Mouse (Mus musculus) stomach, postnatal 0 days (tissue): ENCODE measurements around the gene Ccdc62. TPM values are rescaled to one million over a fixed set of nuclear protein-coding genes. Genes with fewer than 3 reads are reported as not detected.

Experiments
- ATAC-seq: fragments of 200-750 bp; cut with Nextera tagmentation; 2 replicates; pipeline ENCODE4 v1.8.0; 2017; ENCODE audit not compliant: low FRiP score, low TSS enrichment
- DNase-seq: peaks from one replicate; pipeline ENCODE4 v3.0.0-alpha.2; 2016; ENCODE audit warnings: low spot score
- H3K27ac ChIP-seq: fragments of 300-500 bp; sonication (generic); replicated peaks from 2 replicates; pipeline ENCODE4 v1.5.1; 2014; ENCODE audit warnings: mild to moderate bottlenecking, control low read depth
- H3K27me3 ChIP-seq: fragments of 300-500 bp; sonication (generic); 2 replicates; pipeline ENCODE4 v1.6.1; 2014; ENCODE audit warnings: low read length; ENCODE audit not compliant: control insufficient read depth, insufficient read depth
- H3K36me3 ChIP-seq: fragments of 300-500 bp; sonication (generic); 2 replicates; pipeline ENCODE4 v1.6.1; 2014; ENCODE audit warnings: low read length, mixed read lengths; ENCODE audit not compliant: control insufficient read depth, insufficient read depth
- H3K4me1 ChIP-seq: fragments of 300-500 bp; sonication (generic); replicated peaks from 2 replicates; pipeline ENCODE4 v1.6.1; 2014; ENCODE audit warnings: antibody characterized with exemption; ENCODE audit not compliant: control insufficient read depth, insufficient read depth
- H3K4me2 ChIP-seq: fragments of 300-500 bp; sonication (generic); replicated peaks from 2 replicates; pipeline ENCODE4 v1.6.1; 2014; ENCODE audit warnings: low read depth, mild to moderate bottlenecking, control low read depth, moderate library complexity
- H3K4me3 ChIP-seq: fragments of 300-500 bp; sonication (generic); 2 replicates; pipeline ENCODE4 v1.5.1; 2014; ENCODE audit warnings: low read depth, low read length, control low read depth
- H3K9ac ChIP-seq: fragments of 300-500 bp; sonication (generic); 2 replicates; pipeline ENCODE4 v1.6.1; 2014; ENCODE audit warnings: mild to moderate bottlenecking, low read length, control low read depth, mixed read lengths
- H3K9me3 ChIP-seq: fragments of 300-500 bp; sonication (generic); 2 replicates; pipeline ENCODE4 v1.6.1; 2016; ENCODE audit warnings: low read length; ENCODE audit not compliant: control insufficient read depth
- CTCF ChIP-seq: IDR thresholded peaks from 2 replicates; pipeline ENCODE4 v1.5.1; 2016; ENCODE audit warnings: antibody characterized with exemption, low read depth, mild to moderate bottlenecking, moderate library complexity
- EP300 ChIP-seq: optimal IDR thresholded peaks from 2 replicates; pipeline ENCODE3; 2016; ENCODE audit warnings: antibody characterized with exemption
- WGBS: fragments of 180-500 bp; shearing (Covaris S2); extraction: QIAGEN DNeasy Blood & Tissue Kit; methylation state at CpG from one replicate; pipeline ENCODE4 v1.1.7; 2014; 5-methylcytosine and 5-hydroxymethylcytosine counted together
- polyA plus RNA-seq: library from polyadenylated mRNA; unstranded; fragments of >200 nt; fragmentation: Nextera tagmentation; extraction: Ambion mirVana; gene quantifications from 2 replicates; pipeline ENCODE4 v1.2.1, GENCODE M21; 2015

Ccdc62 gene
- polyA plus RNA-seq, 1 experiment from 2014 or later, result 5.4 TPM

GRCm38 (mm10) chr5:123989941-123990885 is 59.7 kb downstream of the Ccdc62 start:
- 61% methylated on average over 20 of the region's 20 CpGs for WGBS
- H3K4me2 ChIP-seq, result no peak overlapping the region
- no peak for TF ChIP-seq CTCF
- peaks cover 5% of the 10 kb centered on the region; the same call in 1 of the 2 replicates for H3K4me1 ChIP-seq
- no peak overlapping the region for H3K9ac ChIP-seq
- no peaks in the 10 kb centered on the region for H3K36me3 ChIP-seq
- no peaks in the 10 kb centered on the region for H3K27me3 ChIP-seq
- H3K27ac ChIP-seq, result no peak overlapping the region
- H3K9me3 ChIP-seq, result no peaks in the 10 kb centered on the region
- ATAC-seq (no peak), DNase-seq (no peak)
- H3K4me3 ChIP-seq, result no peak overlapping the region

GRCm38 (mm10) chr5:123991321-123991720 is 60.8 kb downstream of the Ccdc62 start:
- peak overlapping the region; percentile 86 for H3K27ac ChIP-seq
- DNase-seq (no peak), ATAC-seq (no peak)
- no peak for TF ChIP-seq CTCF
- no peak for TF ChIP-seq EP300
- WGBS, result 78% methylated on average over 6 of the region's 6 CpGs
- H3K9me3 ChIP-seq, result no peaks in the 10 kb centered on the region
- H3K4me1 ChIP-seq, result peaks cover 5% of the 10 kb centered on the region; the same call in 1 of the 2 replicates
- no peak overlapping the region for H3K4me2 ChIP-seq
- no peaks in the 10 kb centered on the region for H3K36me3 ChIP-seq
- H3K27me3 ChIP-seq, result no peaks in the 10 kb centered on the region
- no peak overlapping the region for H3K4me3 ChIP-seq
- H3K9ac ChIP-seq, result 0 out of 2 replicates have a peak overlapping the region, but pooled peaks have one; percentile 18

GRCm38 (mm10) chr5:123992193-123992637 is 61.7 kb downstream of the Ccdc62 start:
- no peaks in the 10 kb centered on the region for H3K27me3 ChIP-seq
- ATAC-seq (peak; percentile 72), DNase-seq (peak; percentile 81)
- TF ChIP-seq EP300, result no peak
- TF ChIP-seq CTCF, result no peak
- peak overlapping the region; percentile 86 for H3K27ac ChIP-seq
- peaks cover 5% of the 10 kb centered on the region; the same call in 1 of the 2 replicates for H3K4me1 ChIP-seq
- H3K36me3 ChIP-seq, result no peaks in the 10 kb centered on the region
- H3K9ac ChIP-seq, result peak overlapping the region; percentile 18; the same call in 1 of the 2 replicates
- H3K9me3 ChIP-seq, result no peaks in the 10 kb centered on the region
- H3K4me2 ChIP-seq, result no peak overlapping the region
- 48% methylated on average over 10 of the region's 10 CpGs for WGBS
- no peak overlapping the region for H3K4me3 ChIP-seq

DNA sequence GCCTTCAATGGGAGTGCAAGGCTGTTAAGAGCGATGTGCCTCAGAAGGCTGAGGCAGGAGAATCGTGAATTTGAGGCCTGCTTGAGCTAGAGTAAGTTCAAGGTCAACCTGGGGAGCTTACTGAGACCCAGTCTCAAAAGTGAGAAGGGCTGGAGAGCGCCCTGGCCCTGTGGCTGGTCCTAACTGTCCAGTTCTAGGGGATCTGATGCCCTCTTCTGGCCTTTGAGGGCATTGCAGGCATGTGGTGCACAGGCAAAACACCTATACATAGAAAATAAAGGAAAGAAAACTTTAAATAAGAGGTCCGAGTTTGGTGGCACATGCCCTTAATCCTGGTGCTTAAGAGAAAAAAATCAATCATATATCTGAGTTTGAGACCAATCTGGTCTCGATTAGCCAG is 62.3 kb downstream of the Ccdc62 start:
- Histone ChIP-seq H3K4me3 (no peak overlapping the region), H3K9ac (no peak overlapping the region), H3K4me2 (no peak overlapping the region), H3K9me3 (no peaks in the 10 kb centered on the region), H3K36me3 (no peaks in the 10 kb centered on the region), H3K27me3 (no peaks in the 10 kb centered on the region), H3K4me1 (peaks cover 3% of the 10 kb centered on the region; the same call in 1 of the 2 replicates), H3K27ac (peak overlapping the region; percentile 86)
- TF ChIP-seq CTCF (peak; percentile 95), EP300 (no peak)
- ATAC-seq, result 0 out of 2 replicates have a peak, but pooled peaks have one; percentile 18
- DNase-seq, result peak; percentile 87
- 31% methylated on average over 5 of the region's 5 CpGs for WGBS

DNA sequence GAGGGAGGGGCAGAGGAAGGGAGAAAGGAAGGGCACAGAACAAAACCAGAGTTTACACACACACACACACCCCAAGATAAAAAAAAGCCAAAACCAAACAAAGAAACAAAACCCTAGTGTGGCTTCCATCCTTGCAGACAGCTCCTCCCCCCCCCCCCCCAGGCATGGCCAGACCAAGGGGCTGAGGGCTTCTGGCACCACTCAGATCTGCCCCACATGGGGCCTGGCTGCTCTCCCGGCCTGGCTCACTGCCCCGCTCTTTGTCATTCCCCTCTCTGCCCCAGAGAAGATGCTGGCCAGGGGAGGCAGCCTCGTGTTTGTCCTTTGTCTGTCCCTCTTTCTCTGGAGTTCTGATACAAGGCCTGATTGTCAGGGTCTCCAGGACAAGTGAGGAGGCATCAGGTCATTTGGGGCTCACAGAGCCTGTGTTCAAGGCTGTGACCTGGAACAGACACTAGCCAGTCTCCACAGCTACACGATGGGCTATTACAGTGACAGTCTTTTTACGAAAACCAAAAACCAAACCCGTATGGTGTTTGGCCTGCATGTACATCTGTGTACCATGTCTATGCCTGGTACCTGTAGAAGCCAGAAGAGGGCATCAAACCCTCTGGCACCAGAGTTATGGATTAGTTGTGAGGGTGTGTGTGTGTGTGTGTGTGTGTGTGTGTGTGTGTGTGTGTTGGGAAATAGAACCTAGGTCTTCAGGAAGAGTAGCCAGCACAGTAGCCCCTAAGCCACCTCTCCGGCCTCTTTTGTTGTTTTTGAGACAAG is 63.0 kb downstream of the Ccdc62 start:
- no peak for ATAC-seq
- TF ChIP-seq EP300, result no peak
- peak; percentile 40 for TF ChIP-seq CTCF
- no peaks in the 10 kb centered on the region for H3K27me3 ChIP-seq
- H3K4me2 ChIP-seq, result no peak overlapping the region
- no peak overlapping the region for H3K27ac ChIP-seq
- H3K9ac ChIP-seq, result no peak overlapping the region
- H3K4me1 ChIP-seq, result peaks cover 3% of the 10 kb centered on the region; the same call in 1 of the 2 replicates
- no peaks in the 10 kb centered on the region for H3K9me3 ChIP-seq
- H3K36me3 ChIP-seq, result no peaks in the 10 kb centered on the region
- no peak for DNase-seq
- 62% methylated on average over 7 of the region's 7 CpGs for WGBS
- no peak overlapping the region for H3K4me3 ChIP-seq
